Mouse (Mus musculus) lung, postnatal 14 days (tissue): ENCODE measurements around the gene Pfkl.
"Not testable (repeated sequence)": the region's sequence is repeated elsewhere in the genome, so short reads cannot be mapped to it uniquely, and the experiment has no call there.

Experiments
- DNase-seq: peaks from one replicate; pipeline ENCODE4 v3.0.0; 2021

The Pfkl gene

GRCm38 (mm10) chr10:77969973-77970325, 39.9 kb downstream of the Pfkl start:
- no peak for DNase-seq

- DNase-seq = peak; percentile 29
Measured at GRCm38 (mm10) chr10:77969274-77969972, 40.5 kb downstream of the Pfkl start.

GRCm38 (mm10) chr10:77963971-77964370, 45.9 kb downstream of the Pfkl start:
- no peak for DNase-seq

GRCm38 (mm10) chr10:77962725-77963124, 47.2 kb downstream of the Pfkl start:
- no peak for DNase-seq

- not testable (repeated sequence) for DNase-seq
Measured at GRCm38 (mm10) chr10:77950468-77950867, 59.4 kb downstream of the Pfkl start.

- DNase-seq = no peak
Measured at GRCm38 (mm10) chr10:77939685-77940084, 70.2 kb downstream of the Pfkl start.
